Mouse (Mus musculus): Measurements from ENCODE around the gene Ugt1a1. TPM values are rescaled to one million over a fixed set of nuclear protein-coding genes. Genes with fewer than 3 reads are reported as not detected.

The Ugt1a1 gene
- polyA plus RNA-seq, 1 experiment: not detected

DNA sequence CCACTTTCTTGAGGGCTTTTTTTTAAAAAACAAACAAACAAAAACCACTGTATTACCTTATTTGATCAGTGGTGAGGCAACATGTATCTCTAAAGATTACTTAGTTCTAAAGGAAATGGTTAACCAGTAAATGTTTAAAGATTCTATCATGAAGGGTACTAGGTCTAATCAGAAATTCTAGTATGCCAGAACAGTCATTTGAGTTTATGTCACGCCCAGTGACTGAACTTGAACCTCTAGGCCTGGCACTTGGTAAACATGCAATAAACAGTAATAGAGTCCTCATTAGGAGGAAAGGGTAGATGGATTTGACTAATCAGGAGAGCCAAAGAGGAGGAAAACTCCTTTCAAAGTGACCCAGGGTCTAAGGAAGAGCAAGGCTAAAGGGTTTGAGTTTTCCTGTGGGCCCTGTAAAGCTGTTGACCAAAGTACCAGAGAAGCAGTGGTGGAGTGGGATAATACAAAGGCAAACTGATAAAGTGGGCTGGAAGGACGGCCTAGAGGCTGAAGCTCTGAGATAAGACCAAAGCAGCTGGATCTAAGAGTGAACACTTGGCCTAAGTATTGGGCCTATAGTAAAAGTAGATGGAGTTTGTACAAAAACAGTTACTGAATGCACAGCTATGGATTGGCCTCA, 4.8 kb upstream of the Ugt1a1 start:
- H3K4me3 ChIP-seq (ENCODE audit: insufficient read depth, poor library complexity, severe bottlenecking): no peak overlapping the region
- no peak overlapping the region for H3ac ChIP-seq (ENCODE audit: control insufficient read depth, insufficient read length, low read depth)
- no peaks in the 10 kb centered on the region for H3K36me3 ChIP-seq (ENCODE audit: control insufficient read depth, insufficient read depth)
- TF ChIP-seq USF1 (IDR thresholded peaks at IDR 0.05; ENCODE audit: low read depth) (no peak), FOSL1 (IDR thresholded peaks at IDR 0.05; ENCODE audit: insufficient read depth, low read length, poor library complexity, severe bottlenecking) (no peak), CTCF (IDR thresholded peaks at IDR 0.05; ENCODE audit: control insufficient read depth, insufficient read depth, insufficient read length) (no peak), MYOD1 (IDR thresholded peaks at IDR 0.05; ENCODE audit: control insufficient read depth, insufficient read length, low read depth) (no peak), MYOG (IDR thresholded peaks at IDR 0.05; ENCODE audit: control insufficient read depth, extremely low read depth, insufficient read length) (no peak), MAX (IDR thresholded peaks at IDR 0.05) (no peak), CEBPB (IDR thresholded peaks at IDR 0.05; ENCODE audit: low read depth) (no peak)
- H3K27me3 ChIP-seq (ENCODE audit: control insufficient read depth, insufficient read depth, insufficient read length): peaks cover 3% of the 10 kb centered on the region
- H3K79me2 ChIP-seq (ENCODE audit: control insufficient read depth, insufficient read depth): no peaks in the 10 kb centered on the region
- no peaks in the 10 kb centered on the region for H3K79me3 ChIP-seq (ENCODE audit: low read depth)

GRCm38 (mm10) chr1:88212341-88213045, 734 bp downstream of the Ugt1a1 start:
- no peak for TF ChIP-seq CEBPB (IDR thresholded peaks at IDR 0.05; ENCODE audit: low read depth)
- no peak for TF ChIP-seq MYOD1 (IDR thresholded peaks at IDR 0.05; ENCODE audit: control insufficient read depth, insufficient read length, low read depth)
- no peak for TF ChIP-seq FOSL1 (IDR thresholded peaks at IDR 0.05; ENCODE audit: insufficient read depth, low read length, poor library complexity, severe bottlenecking)
- no peak for TF ChIP-seq CTCF (IDR thresholded peaks at IDR 0.05; ENCODE audit: control insufficient read depth, insufficient read depth, insufficient read length)
- TF ChIP-seq USF1 (IDR thresholded peaks at IDR 0.05; ENCODE audit: low read depth): no peak
- TF ChIP-seq MAX (IDR thresholded peaks at IDR 0.05): no peak
- TF ChIP-seq MYOG (IDR thresholded peaks at IDR 0.05; ENCODE audit: control insufficient read depth, extremely low read depth, insufficient read length): no peak
- Histone ChIP-seq H3K4me3 (ENCODE audit: insufficient read depth, poor library complexity, severe bottlenecking) (no peak overlapping the region), H3ac (ENCODE audit: control insufficient read depth, insufficient read length, low read depth) (no peak overlapping the region), H3K79me3 (ENCODE audit: low read depth) (no peaks in the 10 kb centered on the region), H3K27me3 (ENCODE audit: control insufficient read depth, insufficient read depth, insufficient read length) (peaks cover 6% of the 10 kb centered on the region), H3K79me2 (ENCODE audit: control insufficient read depth, insufficient read depth) (no peaks in the 10 kb centered on the region), H3K36me3 (ENCODE audit: control insufficient read depth, insufficient read depth) (no peaks in the 10 kb centered on the region)

GRCm38 (mm10) chr1:88213061-88213460, 1.3 kb downstream of the Ugt1a1 start:
- Histone ChIP-seq H3K79me3 (ENCODE audit: low read depth) (no peaks in the 10 kb centered on the region), H3K79me2 (ENCODE audit: control insufficient read depth, insufficient read depth) (no peaks in the 10 kb centered on the region), H3ac (ENCODE audit: control insufficient read depth, insufficient read length, low read depth) (no peak overlapping the region), H3K36me3 (ENCODE audit: control insufficient read depth, insufficient read depth) (no peaks in the 10 kb centered on the region), H3K27me3 (ENCODE audit: control insufficient read depth, insufficient read depth, insufficient read length) (peaks cover 6% of the 10 kb centered on the region), H3K4me3 (ENCODE audit: insufficient read depth, poor library complexity, severe bottlenecking) (no peak overlapping the region)
- TF ChIP-seq CTCF (IDR thresholded peaks at IDR 0.05; ENCODE audit: control insufficient read depth, insufficient read depth, insufficient read length) (no peak), MYOG (IDR thresholded peaks at IDR 0.05; ENCODE audit: control insufficient read depth, extremely low read depth, insufficient read length) (no peak), MYOD1 (IDR thresholded peaks at IDR 0.05; ENCODE audit: control insufficient read depth, insufficient read length, low read depth) (no peak), CEBPB (IDR thresholded peaks at IDR 0.05; ENCODE audit: low read depth) (no peak), FOSL1 (IDR thresholded peaks at IDR 0.05; ENCODE audit: insufficient read depth, low read length, poor library complexity, severe bottlenecking) (no peak), MAX (IDR thresholded peaks at IDR 0.05) (no peak), USF1 (IDR thresholded peaks at IDR 0.05; ENCODE audit: low read depth) (no peak)

DNA sequence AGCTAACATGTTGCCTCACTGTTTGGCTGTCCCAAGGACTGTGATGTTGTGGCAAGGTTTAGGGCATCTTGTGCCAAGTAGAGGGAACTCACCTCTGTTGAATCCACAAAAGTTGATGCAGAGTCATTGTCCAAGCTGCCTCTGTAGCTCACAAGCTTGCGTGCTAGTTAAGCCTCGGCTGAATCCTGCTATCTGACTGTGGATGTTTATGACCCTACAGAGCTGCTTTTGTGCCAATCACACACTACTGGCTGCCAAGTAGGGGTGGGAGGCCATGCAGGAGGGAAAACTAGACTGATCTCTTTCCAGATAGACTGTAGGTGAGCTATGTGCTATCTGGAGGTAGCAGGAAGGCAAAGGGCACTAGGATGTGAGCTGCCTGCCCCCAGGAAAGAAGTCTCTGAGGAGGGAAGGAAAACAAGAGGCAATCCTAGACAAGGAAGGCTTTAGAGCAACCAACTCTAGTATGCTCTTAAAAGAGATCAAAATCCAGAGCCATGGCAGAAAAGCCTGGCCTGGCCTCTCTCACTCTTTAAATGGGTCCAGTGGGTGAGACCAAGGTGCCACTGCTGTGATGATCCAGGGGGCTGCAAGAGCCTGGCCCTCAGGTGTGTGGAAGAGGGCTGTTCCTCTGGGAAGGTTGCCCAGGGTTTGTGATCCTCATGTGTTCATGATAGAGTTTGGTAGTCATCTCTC, 2.2 kb downstream of the Ugt1a1 start:
- no peaks in the 10 kb centered on the region for H3K36me3 ChIP-seq (ENCODE audit: control insufficient read depth, insufficient read depth)
- H3K79me2 ChIP-seq (ENCODE audit: control insufficient read depth, insufficient read depth): no peaks in the 10 kb centered on the region
- TF ChIP-seq CEBPB (IDR thresholded peaks at IDR 0.05; ENCODE audit: low read depth) (no peak), USF1 (IDR thresholded peaks at IDR 0.05; ENCODE audit: low read depth) (no peak), MYOG (IDR thresholded peaks at IDR 0.05; ENCODE audit: control insufficient read depth, extremely low read depth, insufficient read length) (no peak), FOSL1 (IDR thresholded peaks at IDR 0.05; ENCODE audit: insufficient read depth, low read length, poor library complexity, severe bottlenecking) (no peak), MAX (IDR thresholded peaks at IDR 0.05) (no peak), CTCF (IDR thresholded peaks at IDR 0.05; ENCODE audit: control insufficient read depth, insufficient read depth, insufficient read length) (no peak), MYOD1 (IDR thresholded peaks at IDR 0.05; ENCODE audit: control insufficient read depth, insufficient read length, low read depth) (no peak)
- no peak overlapping the region for H3ac ChIP-seq (ENCODE audit: control insufficient read depth, insufficient read length, low read depth)
- H3K4me3 ChIP-seq (ENCODE audit: insufficient read depth, poor library complexity, severe bottlenecking): no peak overlapping the region
- H3K27me3 ChIP-seq (ENCODE audit: control insufficient read depth, insufficient read depth, insufficient read length): peaks cover 6% of the 10 kb centered on the region
- H3K79me3 ChIP-seq (ENCODE audit: low read depth): no peaks in the 10 kb centered on the region

- H3K79me2 ChIP-seq (ENCODE audit: control insufficient read depth, insufficient read depth): no peaks in the 10 kb centered on the region
- no peaks in the 10 kb centered on the region for H3K36me3 ChIP-seq (ENCODE audit: control insufficient read depth, insufficient read depth)
- no peaks in the 10 kb centered on the region for H3K79me3 ChIP-seq (ENCODE audit: low read depth)
- peaks cover 6% of the 10 kb centered on the region for H3K27me3 ChIP-seq (ENCODE audit: control insufficient read depth, insufficient read depth, insufficient read length)
- H3ac ChIP-seq (ENCODE audit: control insufficient read depth, insufficient read length, low read depth): no peak overlapping the region
- H3K4me3 ChIP-seq (ENCODE audit: insufficient read depth, poor library complexity, severe bottlenecking): no peak overlapping the region
- TF ChIP-seq USF1 (IDR thresholded peaks at IDR 0.05; ENCODE audit: low read depth): no peak
- no peak for TF ChIP-seq CEBPB (IDR thresholded peaks at IDR 0.05; ENCODE audit: low read depth)
- no peak for TF ChIP-seq MYOD1 (IDR thresholded peaks at IDR 0.05; ENCODE audit: control insufficient read depth, insufficient read length, low read depth)
- no peak for TF ChIP-seq MYOG (IDR thresholded peaks at IDR 0.05; ENCODE audit: control insufficient read depth, extremely low read depth, insufficient read length)
Observed at GRCm38 (mm10) chr1:88214462-88214952, 2.7 kb downstream of the Ugt1a1 start.
